Mouse (Mus musculus) kidney, embryonic 16.5 days (tissue): Measurements from ENCODE around the gene Aoc1. TPM values are rescaled to one million over a fixed set of nuclear protein-coding genes. Genes with fewer than 3 reads are reported as not detected.
A peak's percentile ranks its signal among the peaks of the same experiment; 100 is the strongest.

ENCODE experiments used
- ATAC-seq: fragments of 200-750 bp; cut with Nextera tagmentation; 2 replicates; pipeline ENCODE4 v1.8.0; 2017; ENCODE audit warnings: moderate TSS enrichment; ENCODE audit not compliant: low FRiP score, low TSS enrichment
- H3K27ac ChIP-seq: fragments of 300-500 bp; sonication (generic); 2 replicates; pipeline ENCODE4 v1.5.1; 2014; ENCODE audit warnings: low read length
- H3K27me3 ChIP-seq: fragments of 300-500 bp; sonication (generic); 2 replicates; pipeline ENCODE4 v1.6.1; 2014; ENCODE audit warnings: low read length, control low read depth, mixed read lengths; ENCODE audit not compliant: insufficient read depth
- H3K36me3 ChIP-seq: fragments of 300-500 bp; sonication (generic); 2 replicates; pipeline ENCODE4 v1.6.1; 2014; ENCODE audit warnings: low read length, control low read depth, mixed read lengths; ENCODE audit not compliant: insufficient read depth
- H3K4me1 ChIP-seq: fragments of 300-500 bp; sonication (generic); 2 replicates; pipeline ENCODE4 v1.6.1; 2014; ENCODE audit warnings: low read length, control low read depth, mixed read lengths; ENCODE audit not compliant: insufficient read depth
- H3K4me2 ChIP-seq: fragments of 300-500 bp; sonication (generic); replicated peaks from 2 replicates; pipeline ENCODE4 v1.6.1; 2014; ENCODE audit warnings: low read depth, low read length
- H3K4me3 ChIP-seq: fragments of 300-500 bp; sonication (generic); 2 replicates; pipeline ENCODE4 v1.5.1; 2014; ENCODE audit warnings: mild to moderate bottlenecking, low read length
- H3K9ac ChIP-seq: fragments of 300-500 bp; sonication (generic); replicated peaks from 2 replicates; pipeline ENCODE4 v1.6.1; 2014; ENCODE audit warnings: low read length
- H3K9me3 ChIP-seq: fragments of 300-500 bp; sonication (generic); 2 replicates; pipeline ENCODE4 v1.6.1; 2016; ENCODE audit warnings: low read length, control low read depth
- WGBS: fragments of 180-500 bp; shearing (Covaris S2); extraction: QIAGEN DNeasy Blood & Tissue Kit; methylation state at CpG from one replicate; pipeline ENCODE4 v1.1.7; 2014; 5-methylcytosine and 5-hydroxymethylcytosine counted together
- polyA plus RNA-seq: library from polyadenylated mRNA; unstranded; fragments of >200 nt; fragmentation: Nextera tagmentation; extraction: Ambion mirVana; gene quantifications from 2 replicates; pipeline ENCODE4 v1.2.1, GENCODE M21; 2015

The Aoc1 gene
- polyA plus RNA-seq, 1 experiment from 2014 or later: 6.0 TPM

GRCm38 (mm10) chr6:48949596-48949995 lies 76.9 kb downstream of the Aoc1 start:
- H3K9me3 ChIP-seq: peaks cover 1% of the 10 kb centered on the region; the same call in 1 of the 2 replicates
- H3K4me1 ChIP-seq: no peaks in the 10 kb centered on the region
- no peaks in the 10 kb centered on the region for H3K27me3 ChIP-seq
- no peak overlapping the region for H3K9ac ChIP-seq
- H3K27ac ChIP-seq: no peak overlapping the region
- no peak overlapping the region for H3K4me3 ChIP-seq
- H3K36me3 ChIP-seq: no peaks in the 10 kb centered on the region
- no peak overlapping the region for H3K4me2 ChIP-seq
- ATAC-seq: no peak
- 70% methylated on average over 2 of the region's 2 CpGs for WGBS

GRCm38 (mm10) chr6:48950676-48951075 lies 78.0 kb downstream of the Aoc1 start:
- no peak overlapping the region for H3K9ac ChIP-seq
- no peak overlapping the region for H3K4me2 ChIP-seq
- no peaks in the 10 kb centered on the region for H3K36me3 ChIP-seq
- 91% methylated on average over 5 of the region's 5 CpGs for WGBS
- no peak for ATAC-seq
- H3K4me3 ChIP-seq: no peak overlapping the region
- H3K4me1 ChIP-seq: no peaks in the 10 kb centered on the region
- H3K27me3 ChIP-seq: no peaks in the 10 kb centered on the region
- H3K27ac ChIP-seq: no peak overlapping the region
- no peaks in the 10 kb centered on the region for H3K9me3 ChIP-seq

GRCm38 (mm10) chr6:48951630-48952029 lies 78.9 kb downstream of the Aoc1 start:
- H3K9me3 ChIP-seq: no peaks in the 10 kb centered on the region

GRCm38 (mm10) chr6:48953220-48953619 lies 80.5 kb downstream of the Aoc1 start:
- WGBS: 86% methylated on average over 5 of the region's 5 CpGs
- no peak for ATAC-seq
- no peak overlapping the region for H3K4me3 ChIP-seq

More at GRCm38 (mm10) chr6:48951630-48952029, 78.9 kb downstream of the Aoc1 start:
- WGBS: 92% methylated on average over 6 of the region's 6 CpGs
- H3K36me3 ChIP-seq: no peaks in the 10 kb centered on the region
- H3K4me3 ChIP-seq: no peak overlapping the region
- ATAC-seq: no peak
- no peak overlapping the region for H3K9ac ChIP-seq
- H3K27ac ChIP-seq: no peak overlapping the region
- no peaks in the 10 kb centered on the region for H3K4me1 ChIP-seq
- no peak overlapping the region for H3K4me2 ChIP-seq
- no peaks in the 10 kb centered on the region for H3K27me3 ChIP-seq

GRCm38 (mm10) chr6:48954211-48954610 lies 81.5 kb downstream of the Aoc1 start:
- Histone ChIP-seq H3K4me1 (no peaks in the 10 kb centered on the region), H3K36me3 (no peaks in the 10 kb centered on the region), H3K4me3 (no peak overlapping the region), H3K27ac (no peak overlapping the region), H3K9me3 (no peaks in the 10 kb centered on the region), H3K4me2 (no peak overlapping the region), H3K27me3 (no peaks in the 10 kb centered on the region), H3K9ac (no peak overlapping the region)
- WGBS: 89% methylated on average over 5 of the region's 5 CpGs
- no peak; the same call in 1 of the 2 replicates for ATAC-seq

More at GRCm38 (mm10) chr6:48953220-48953619, 80.5 kb downstream of the Aoc1 start:
- Histone ChIP-seq H3K4me2 (no peak overlapping the region), H3K27ac (no peak overlapping the region), H3K9me3 (no peaks in the 10 kb centered on the region), H3K27me3 (no peaks in the 10 kb centered on the region), H3K36me3 (no peaks in the 10 kb centered on the region), H3K4me1 (no peaks in the 10 kb centered on the region), H3K9ac (no peak overlapping the region)

- H3K4me1 ChIP-seq: no peaks in the 10 kb centered on the region
- no peak overlapping the region for H3K9ac ChIP-seq
- no peak overlapping the region for H3K27ac ChIP-seq
- 0 out of 2 replicates have a peak, but pooled peaks have one; percentile 57 for ATAC-seq
- no peaks in the 10 kb centered on the region for H3K27me3 ChIP-seq
- no peaks in the 10 kb centered on the region for H3K9me3 ChIP-seq
- H3K36me3 ChIP-seq: no peaks in the 10 kb centered on the region
- no peak overlapping the region for H3K4me3 ChIP-seq
- 29% methylated on average over 1 of the region's 1 CpGs for WGBS
- no peak overlapping the region for H3K4me2 ChIP-seq
These were observed 82.2 kb downstream of the Aoc1 start for GRCm38 (mm10) chr6:48954946-48955345.

GRCm38 (mm10) chr6:48956785-48957184 lies 84.1 kb downstream of the Aoc1 start:
- no peaks in the 10 kb centered on the region for H3K36me3 ChIP-seq
- WGBS: 73% methylated on average over 4 of the region's 4 CpGs
- no peak overlapping the region for H3K9ac ChIP-seq
- H3K4me2 ChIP-seq: no peak overlapping the region
- no peak overlapping the region for H3K27ac ChIP-seq
- ATAC-seq: no peak
- no peaks in the 10 kb centered on the region for H3K9me3 ChIP-seq
- H3K4me1 ChIP-seq: no peaks in the 10 kb centered on the region
- H3K4me3 ChIP-seq: no peak overlapping the region
- H3K27me3 ChIP-seq: no peaks in the 10 kb centered on the region

- no peak overlapping the region for H3K9ac ChIP-seq
- H3K27ac ChIP-seq: no peak overlapping the region
- H3K4me1 ChIP-seq: no peaks in the 10 kb centered on the region
- ATAC-seq: no peak
- H3K27me3 ChIP-seq: no peaks in the 10 kb centered on the region
- no peaks in the 10 kb centered on the region for H3K36me3 ChIP-seq
- H3K4me3 ChIP-seq: no peak overlapping the region
- no peaks in the 10 kb centered on the region for H3K9me3 ChIP-seq
- H3K4me2 ChIP-seq: no peak overlapping the region
- 67% methylated on average over 1 of the region's 1 CpGs for WGBS
These were observed 85.4 kb downstream of the Aoc1 start for GRCm38 (mm10) chr6:48958053-48958452.

Other genes with a start within 250 kb of the Aoc1 start
- gene AI854703, start 246.1 kb upstream of the Aoc1 start, polyA plus RNA-seq: 4.3 and 5.4 TPM in 2 replicates
- gene Gimap8, start 225.7 kb upstream of the Aoc1 start, polyA plus RNA-seq: 3.5 TPM in 2 replicates
- 12.7 and 14.8 TPM in 2 replicates for gene Gimap9, start 196.8 kb upstream of the Aoc1 start, polyA plus RNA-seq
- 84.6 and 86.0 TPM in 2 replicates for gene Gimap4, start 188.3 kb upstream of the Aoc1 start, polyA plus RNA-seq
- 59.4 and 67.3 TPM in 2 replicates for gene Gimap6, start 164.7 kb upstream of the Aoc1 start, polyA plus RNA-seq
- 1.4 and 2.4 TPM in 2 replicates for gene Gm28053, start 154.3 kb upstream of the Aoc1 start, polyA plus RNA-seq
- gene Gimap7, start 154.3 kb upstream of the Aoc1 start, polyA plus RNA-seq: not detected in 2 replicates
- gene Gimap1, start 133.8 kb upstream of the Aoc1 start, polyA plus RNA-seq: 39.5 and 43.2 TPM in 2 replicates
- 18.0 and 19.9 TPM in 2 replicates for gene Gimap5, start 126.7 kb upstream of the Aoc1 start, polyA plus RNA-seq
- gene Gimap3, start 102.0 kb upstream of the Aoc1 start, polyA plus RNA-seq: 0.19 TPM in 1 of 2 replicates, not detected in the other
- gene Tmem176a, start 32.0 kb upstream of the Aoc1 start, polyA plus RNA-seq: 194 and 227 TPM in 2 replicates
- gene Tmem176b, start 31.4 kb upstream of the Aoc1 start, polyA plus RNA-seq: 479 and 496 TPM in 2 replicates
- gene 1600015I10Rik, start 57.0 kb downstream of the Aoc1 start, polyA plus RNA-seq: not detected in 2 replicates
- not detected in 2 replicates for gene Doxl2, start 102.1 kb downstream of the Aoc1 start, polyA plus RNA-seq
- not detected in 2 replicates for gene Svs1, start 114.0 kb downstream of the Aoc1 start, polyA plus RNA-seq
- 0.26 and 0.39 TPM in 2 replicates for gene Gpnmb, start 163.7 kb downstream of the Aoc1 start, polyA plus RNA-seq
- gene Malsu1, start 200.9 kb downstream of the Aoc1 start, polyA plus RNA-seq: 62.8 and 72.2 TPM in 2 replicates